Mouse (Mus musculus) spleen, adult 2 months (tissue): ENCODE data around the gene Zg16. TPM values are rescaled to one million over a fixed set of nuclear protein-coding genes. Genes with fewer than 3 reads are reported as not detected.

Experiments used
- DNase-seq, 2 experiments: peaks; one replicate each; pipeline versions ENCODE4 v3.0.0 to v3.0.0-alpha.2; 2012 to 2021; ENCODE audit warnings: low spot score in 2 of 2, low read depth in 1 of 2
- H3K27ac ChIP-seq: fragments of 200-500 bp; 2 replicates; pipeline ENCODE4 v1.5.1; 2012; ENCODE audit warnings: low read length, inconsistent platforms; ENCODE audit not compliant: insufficient read depth
- H3K27me3 ChIP-seq: fragments of 200-500 bp; 2 replicates; pipeline ENCODE4 v1.6.1; 2012; ENCODE audit warnings: mild to moderate bottlenecking, moderate library complexity, low read length, inconsistent platforms; ENCODE audit not compliant: control insufficient read depth, insufficient read depth
- H3K36me3 ChIP-seq: fragments of 200-500 bp; 2 replicates; pipeline ENCODE4 v1.6.1; 2012; ENCODE audit warnings: mild to moderate bottlenecking, low read length, inconsistent platforms; ENCODE audit not compliant: control insufficient read depth, insufficient read depth
- H3K4me1 ChIP-seq: fragments of 200-500 bp; 2 replicates; pipeline ENCODE4 v1.6.1; 2011; ENCODE audit warnings: inconsistent platforms; ENCODE audit not compliant: control insufficient read depth, insufficient read depth, insufficient read length
- H3K4me3 ChIP-seq: fragments of 200-500 bp; 2 replicates; pipeline ENCODE4 v1.5.1; 2011; ENCODE audit warnings: mild to moderate bottlenecking, inconsistent platforms; ENCODE audit not compliant: insufficient read depth, insufficient read length; ENCODE audit errors: extremely low read depth
- CTCF ChIP-seq: fragments of 200-500 bp; IDR thresholded peaks from 2 replicates; pipeline ENCODE4 v1.5.1; 2011; ENCODE audit warnings: mild to moderate bottlenecking, inconsistent platforms; ENCODE audit not compliant: insufficient read depth, insufficient read length, insufficient replicate concordance; ENCODE audit errors: extremely low read depth
- POLR2A ChIP-seq: fragments of 200-500 bp; IDR thresholded peaks from 2 replicates; pipeline ENCODE4 v1.6.1; 2011; ENCODE audit warnings: low read depth, low read length, inconsistent platforms
- WGBS: fragments of 180-500 bp; shearing (Covaris S2); methylation state at CpG from one replicate; pipeline ENCODE4 v1.1.7; 2018; 5-methylcytosine and 5-hydroxymethylcytosine counted together
- polyA plus RNA-seq: library from polyadenylated mRNA; depleted of rRNA; stranded (reverse); fragments of >200 nt; gene quantifications from 2 replicates; pipeline ENCODE4 v1.2.3, GENCODE M21; 2012

The Zg16 gene
- polyA plus RNA-seq, 1 experiment = 1,018 TPM

DNA sequence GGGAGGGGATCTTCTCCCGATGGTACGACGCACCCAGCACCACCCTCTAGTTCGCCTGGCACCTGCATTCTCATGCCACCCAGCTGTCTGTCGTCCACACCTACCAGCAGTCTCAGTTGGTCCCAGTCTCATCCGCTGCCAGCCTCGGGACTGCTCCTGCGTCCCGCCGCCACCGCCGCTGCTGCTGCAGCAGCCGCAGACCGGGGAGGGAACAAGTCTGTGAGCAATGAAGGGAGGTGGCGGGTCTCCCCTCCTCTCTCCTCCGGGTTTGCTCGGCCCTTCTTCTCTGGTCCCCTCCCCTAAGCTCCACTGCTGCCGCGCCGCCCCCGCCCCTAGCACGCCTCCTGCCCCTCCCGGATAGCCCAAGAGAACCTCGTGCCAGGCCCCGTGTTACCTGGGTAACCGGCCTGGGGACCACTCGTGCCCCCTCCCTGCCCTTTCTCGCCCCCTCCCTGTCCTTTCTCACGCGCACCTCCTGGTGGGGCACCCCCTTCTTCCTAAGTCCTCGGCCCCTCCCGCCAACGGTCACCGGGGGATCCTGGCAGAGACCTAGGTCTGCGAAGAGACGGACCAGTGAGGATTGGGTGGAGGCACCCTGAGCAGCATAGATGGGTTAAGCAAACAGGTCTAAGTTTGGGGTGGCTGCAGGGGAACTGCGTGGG, 66.1 kb downstream of the Zg16 start, which contains the start of the genes Gm42742 and Prrt2:
Gene Gm42742 (minus strand): TSS at position 197 of the 662 bp plus-strand sequence.
Gene Prrt2 (minus strand): TSS at position 311 of the 662 bp plus-strand sequence.
- peak in 1 of 2 experiments; percentile 34 for DNase-seq
- TF ChIP-seq CTCF (no peak), POLR2A (no peak)
- WGBS = 3% methylated on average over 35 of the region's 37 CpGs
- Histone ChIP-seq H3K27ac (peak within 1 kb of the TSS; percentile 26; the same call in 1 of the 2 replicates), H3K4me1 (peaks cover 37% of the 10 kb centered on the region), H3K4me3 (peak within 1 kb of the TSS; percentile 43; the same call in 1 of the 2 replicates), H3K36me3 (peaks cover 16% of the 10 kb centered on the region), H3K27me3 (no peaks in the 10 kb centered on the region)

DNA sequence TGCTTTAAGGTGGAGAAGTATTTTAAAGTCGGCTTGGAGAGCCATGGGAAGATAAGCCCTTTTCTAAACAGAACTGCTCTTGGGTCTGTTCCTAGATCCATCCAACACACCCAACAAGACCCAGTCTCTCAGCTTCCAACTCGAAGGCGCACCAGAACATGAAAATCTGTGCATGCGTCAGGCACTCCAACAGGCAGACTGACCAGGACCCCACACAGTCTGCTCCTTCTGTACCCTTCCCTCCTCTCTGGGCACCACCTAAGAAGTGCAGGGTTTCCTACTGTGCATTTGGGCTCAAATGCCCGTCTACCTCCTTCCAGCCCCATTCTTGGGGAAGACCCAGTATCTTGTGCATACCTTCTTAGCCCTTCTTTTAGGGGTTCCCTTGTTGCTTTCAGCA, 66.6 kb downstream of the Zg16 start:
- WGBS = 71% methylated on average over 5 of the region's 5 CpGs
- H3K27ac ChIP-seq = peak overlapping the region; percentile 26; the same call in 1 of the 2 replicates
- no peaks in the 10 kb centered on the region for H3K27me3 ChIP-seq
- peaks cover 37% of the 10 kb centered on the region for H3K4me1 ChIP-seq
- DNase-seq = no peak
- peak overlapping the region; percentile 43; the same call in 1 of the 2 replicates for H3K4me3 ChIP-seq
- H3K36me3 ChIP-seq = peaks cover 16% of the 10 kb centered on the region
- TF ChIP-seq POLR2A (no peak), CTCF (no peak)

DNA sequence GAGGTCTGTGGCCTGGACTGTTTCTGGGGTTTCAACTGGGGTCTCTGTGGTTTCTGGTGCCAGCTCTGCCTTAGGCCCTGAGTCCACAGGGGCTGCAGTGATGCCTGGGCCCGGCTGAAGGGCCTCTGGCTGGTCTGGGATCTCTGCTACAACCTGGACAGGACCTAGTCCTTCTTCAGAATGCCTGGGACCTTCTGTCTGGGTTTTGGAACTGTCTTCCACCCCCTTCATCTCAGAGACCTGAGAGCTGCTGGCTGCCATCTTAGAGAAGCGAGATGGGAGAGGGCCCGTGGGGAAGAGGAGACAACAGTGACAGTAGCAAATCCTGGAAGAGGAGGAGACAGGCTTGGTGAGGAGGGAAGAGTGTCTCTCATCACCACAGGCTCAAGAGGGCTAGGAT, 67.1 kb downstream of the Zg16 start:
- peaks cover 37% of the 10 kb centered on the region for H3K4me1 ChIP-seq

DNA sequence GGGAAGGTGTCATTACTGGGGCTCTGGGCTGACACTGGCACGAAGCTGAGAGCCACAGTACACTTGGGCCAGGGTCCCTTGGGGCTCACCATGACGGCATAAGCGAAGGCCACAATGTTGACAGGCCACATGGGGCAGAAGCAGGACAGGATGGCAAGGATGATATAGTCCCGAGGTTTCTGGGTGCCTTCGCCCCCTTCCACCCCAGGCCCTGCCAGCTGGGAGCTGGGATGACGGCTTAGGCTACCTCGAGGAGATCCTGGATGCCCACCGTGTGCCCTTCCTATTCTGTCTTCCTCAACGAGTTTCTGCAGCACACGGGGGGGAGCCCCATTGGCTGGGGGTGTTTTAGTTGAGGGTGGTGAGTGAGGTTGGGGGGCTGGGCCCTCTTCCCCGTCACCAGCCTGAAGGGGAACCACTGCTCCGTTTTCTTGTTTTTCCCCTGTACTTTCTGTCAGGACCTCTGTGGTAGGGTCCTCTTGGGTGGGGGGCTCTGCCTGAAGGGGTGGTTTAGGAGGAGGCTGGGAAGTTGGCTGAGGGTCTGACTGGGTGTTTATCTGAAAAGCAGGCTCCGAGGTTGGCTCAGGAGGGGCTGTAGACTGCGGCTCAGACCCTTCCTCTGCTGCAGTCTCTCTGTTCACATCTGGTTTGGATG, 67.7 kb downstream of the Zg16 start:
- WGBS = 79% methylated on average over 14 of the region's 14 CpGs
- DNase-seq = no peak
- Histone ChIP-seq H3K4me3 (no peak overlapping the region), H3K4me1 (peaks cover 34% of the 10 kb centered on the region), H3K27ac (no peak overlapping the region), H3K36me3 (peaks cover 17% of the 10 kb centered on the region), H3K27me3 (no peaks in the 10 kb centered on the region)
- TF ChIP-seq CTCF = no peak
- TF ChIP-seq POLR2A = no peak

More for the DNA sequence above, 67.1 kb downstream of the Zg16 start:
- no peak for DNase-seq
- Histone ChIP-seq H3K36me3 (peaks cover 17% of the 10 kb centered on the region), H3K27ac (no peak overlapping the region), H3K27me3 (no peaks in the 10 kb centered on the region), H3K4me3 (no peak overlapping the region)
- WGBS = 84% methylated on average over 3 of the region's 3 CpGs
- TF ChIP-seq CTCF (no peak), POLR2A (no peak)

DNA sequence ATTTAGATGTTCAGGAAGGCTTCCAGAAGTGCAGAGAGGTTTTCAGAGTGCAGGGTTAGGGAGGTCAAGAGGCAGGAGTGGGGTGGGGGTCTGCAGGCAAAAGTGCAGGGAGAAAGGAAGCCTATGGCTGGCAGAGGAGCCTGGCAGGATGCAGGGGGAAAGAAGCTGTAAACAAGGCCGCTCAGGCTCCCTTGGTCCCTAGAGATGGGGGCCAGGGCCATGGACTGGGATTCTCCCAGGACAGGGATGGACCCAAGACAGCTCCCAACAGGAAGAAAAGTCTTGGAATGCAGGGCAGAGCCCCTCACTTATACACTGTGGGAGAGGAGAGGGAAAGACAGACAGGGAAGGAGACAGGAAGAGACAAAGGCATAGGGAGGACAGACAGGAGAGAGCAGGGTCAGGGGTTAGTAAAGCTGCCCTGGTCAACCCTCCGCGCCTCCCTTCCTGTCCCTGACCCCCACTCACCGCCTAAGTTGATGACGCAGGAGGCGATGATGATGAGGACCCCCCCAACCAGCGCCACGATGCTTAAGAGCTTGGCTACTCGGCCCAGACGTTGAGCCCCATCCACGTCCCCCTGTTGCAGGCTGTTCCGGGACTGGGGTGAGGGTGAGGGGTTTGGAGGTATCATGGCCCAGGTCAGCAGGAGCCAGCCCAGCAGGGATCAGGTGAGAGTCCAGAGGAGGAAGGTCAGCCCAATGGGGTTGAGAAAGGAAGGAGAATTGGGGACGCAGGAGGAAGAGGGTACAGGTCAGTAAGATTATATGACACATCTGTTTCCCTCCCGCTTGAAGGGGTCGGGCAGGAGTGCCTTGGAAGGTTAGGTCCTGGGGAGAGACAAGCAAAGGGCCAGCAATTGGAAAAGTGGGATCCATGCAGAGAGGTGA, 68.5 kb downstream of the Zg16 start:
- no peaks in the 10 kb centered on the region for H3K27me3 ChIP-seq
- 93% methylated on average over 15 of the region's 15 CpGs for WGBS
- no peak for TF ChIP-seq CTCF
- no peak for TF ChIP-seq POLR2A
- DNase-seq = no peak
- no peak overlapping the region for H3K27ac ChIP-seq
- H3K4me1 ChIP-seq = peaks cover 26% of the 10 kb centered on the region
- H3K36me3 ChIP-seq = peaks cover 14% of the 10 kb centered on the region
- H3K4me3 ChIP-seq = no peak overlapping the region

DNA sequence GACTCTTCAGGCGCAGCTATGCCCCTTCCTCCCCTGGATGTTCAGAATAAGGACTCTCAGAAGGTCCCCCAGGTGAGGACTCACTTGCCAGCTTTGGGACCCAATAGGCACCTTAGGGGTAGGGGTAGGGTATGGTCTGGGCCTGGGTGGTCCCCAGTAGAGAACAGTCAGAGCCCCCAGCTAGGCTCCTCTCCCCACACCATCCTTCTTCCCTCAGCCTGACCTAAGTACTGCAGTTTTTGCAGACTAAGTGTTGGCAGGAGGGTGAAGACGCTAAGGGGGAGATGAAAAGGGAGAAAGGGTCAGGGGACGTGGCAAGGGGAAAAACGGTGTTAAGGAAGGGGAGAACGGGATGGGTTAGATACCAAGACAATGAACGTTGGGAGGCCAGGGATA, 69.2 kb downstream of the Zg16 start:
- H3K27me3 ChIP-seq = no peaks in the 10 kb centered on the region
- H3K27ac ChIP-seq = 0 out of 2 replicates have a peak overlapping the region, but pooled peaks have one; percentile 4
- peaks cover 25% of the 10 kb centered on the region for H3K4me1 ChIP-seq
- H3K4me3 ChIP-seq = no peak overlapping the region
- TF ChIP-seq POLR2A = no peak
- no peak for TF ChIP-seq CTCF
- DNase-seq = no peak
- H3K36me3 ChIP-seq = peaks cover 7% of the 10 kb centered on the region
- WGBS = 82% methylated on average over 6 of the region's 6 CpGs
